Mouse (Mus musculus): ENCODE data around the gene Ces1f.

DNA sequence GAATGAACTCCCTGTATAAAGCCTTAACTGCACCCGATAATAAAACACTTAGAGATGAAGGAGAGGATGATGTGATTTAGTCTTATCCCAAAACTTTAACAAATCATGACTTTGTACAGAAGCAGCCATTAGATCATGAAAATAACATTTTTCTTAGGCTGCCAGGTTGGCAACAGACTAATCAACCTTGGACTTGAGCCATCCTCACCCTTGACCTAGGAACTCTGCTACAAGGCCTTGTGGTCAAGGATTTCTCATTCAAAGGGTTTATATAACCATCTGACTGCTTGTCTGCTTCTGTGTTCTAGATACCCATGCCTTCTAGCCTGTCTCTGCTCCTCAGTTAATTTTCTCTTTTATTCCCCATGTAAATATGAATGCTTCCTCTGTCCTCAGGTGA is 44.8 kb downstream of the Ces1f start:
- TF ChIP-seq CTCF (IDR thresholded peaks at IDR 0.05; ENCODE audit: low read depth, low read length) = no peak
- no peak for TF ChIP-seq POLR2A (IDR thresholded peaks at IDR 0.05; ENCODE audit: borderline replicate concordance, low read depth, low read length)

Measured in bone marrow macrophage, adult 2 months (primary cell).